Mouse (Mus musculus): ENCODE measurements around the gene Rps21.

DNA sequence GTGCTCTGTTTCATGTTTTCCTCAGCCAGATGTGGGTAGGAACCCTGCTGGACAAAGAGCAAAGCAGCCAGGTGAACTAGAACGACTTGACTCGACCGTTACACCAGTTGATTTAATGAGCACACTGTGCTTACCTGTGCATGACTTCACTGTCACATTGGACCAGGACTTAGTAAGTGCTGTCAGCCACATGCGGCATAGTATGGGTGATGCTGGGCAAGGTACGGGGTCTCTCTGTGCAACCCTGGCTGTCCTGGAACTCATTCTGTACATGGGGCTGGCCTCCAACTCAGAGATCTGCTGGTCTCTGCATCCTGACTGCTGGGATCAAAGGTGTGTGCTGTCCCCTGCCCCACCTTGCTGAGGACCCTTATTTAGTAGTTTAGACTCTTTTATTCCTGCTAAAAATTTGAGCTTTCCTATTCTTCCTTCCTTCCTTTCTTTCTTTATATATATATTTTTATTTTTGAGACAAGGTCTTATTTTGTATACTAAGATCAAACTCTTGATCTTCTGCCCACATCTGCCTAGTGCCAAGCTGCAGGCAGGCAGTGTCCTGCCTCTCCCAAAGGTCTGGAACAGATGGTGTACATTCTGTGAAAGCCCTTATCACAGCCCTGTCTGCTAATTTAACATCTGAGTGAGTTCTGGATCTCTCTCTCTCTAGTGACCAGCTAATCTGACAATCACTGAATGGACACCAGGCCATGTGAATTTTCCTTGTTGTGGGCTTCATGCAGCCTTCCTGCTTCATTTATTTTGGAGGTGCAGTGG, 2.6 kb upstream of the Rps21 start:
- TF ChIP-seq CTCF (IDR thresholded peaks at IDR 0.05; ENCODE audit: borderline replicate concordance, extremely low read depth, insufficient read depth, insufficient read length) (no peak), POLR2A (IDR thresholded peaks at IDR 0.05; ENCODE audit: borderline replicate concordance, extremely low read depth, insufficient read depth, insufficient read length, poor library complexity, severe bottlenecking) (no peak)
